Mouse (Mus musculus) kidney, postnatal 10 days (tissue): ENCODE data around the gene Mr1.
"Not testable (repeated sequence)": the region's sequence is repeated elsewhere in the genome, so short reads cannot be mapped to it uniquely, and the experiment has no call there.

ENCODE experiments used
- DNase-seq: peaks from one replicate; pipeline ENCODE4 v3.0.0; 2021; ENCODE audit warnings: mixed read lengths

Gene Mr1

GRCm38 (mm10) chr1:155146572-155146980, at the start of gene Mr1:
Gene Mr1, minus strand, starts transcription at chr1:155146814.
- DNase-seq, result peak; percentile 65

DNA sequence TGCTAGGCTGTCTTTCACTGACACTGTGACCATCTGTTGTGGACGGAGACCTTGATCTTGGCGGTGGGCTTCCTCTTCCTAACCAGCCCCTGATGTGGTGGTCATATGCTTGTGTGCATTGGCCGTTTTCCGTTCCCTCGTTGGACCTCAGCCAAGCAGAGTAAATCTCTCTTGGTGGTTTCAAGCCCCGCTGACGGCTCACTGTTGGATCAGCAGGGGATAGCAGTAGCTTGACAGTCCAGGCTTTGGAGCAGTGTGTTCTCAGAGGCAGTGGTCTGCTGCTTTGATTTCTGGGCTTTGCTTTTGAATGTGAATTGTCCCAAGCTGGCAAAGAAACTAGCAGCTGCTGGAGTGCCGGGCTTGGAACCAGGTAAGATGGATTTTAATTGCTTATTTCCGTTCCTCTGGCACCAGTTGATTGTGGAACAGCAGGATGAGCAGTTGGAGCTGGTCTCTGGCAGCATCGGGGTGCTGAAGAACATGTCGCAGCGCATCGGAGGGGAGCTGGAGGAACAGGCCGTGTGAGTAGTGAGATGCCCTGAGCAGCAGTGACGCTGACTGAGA, 46.3 kb upstream of the Mr1 start:
- peak; percentile 60 for DNase-seq

- no peak for DNase-seq
Measured at GRCm38 (mm10) chr1:155191671-155192070, 45.1 kb upstream of the Mr1 start.

GRCm38 (mm10) chr1:155191219-155191618, 44.6 kb upstream of the Mr1 start:
- DNase-seq, result no peak

- no peak for DNase-seq
Measured at GRCm38 (mm10) chr1:155188656-155189055, 42.0 kb upstream of the Mr1 start.

- DNase-seq, result no peak
Measured at GRCm38 (mm10) chr1:155184191-155184590, 37.6 kb upstream of the Mr1 start.

DNA sequence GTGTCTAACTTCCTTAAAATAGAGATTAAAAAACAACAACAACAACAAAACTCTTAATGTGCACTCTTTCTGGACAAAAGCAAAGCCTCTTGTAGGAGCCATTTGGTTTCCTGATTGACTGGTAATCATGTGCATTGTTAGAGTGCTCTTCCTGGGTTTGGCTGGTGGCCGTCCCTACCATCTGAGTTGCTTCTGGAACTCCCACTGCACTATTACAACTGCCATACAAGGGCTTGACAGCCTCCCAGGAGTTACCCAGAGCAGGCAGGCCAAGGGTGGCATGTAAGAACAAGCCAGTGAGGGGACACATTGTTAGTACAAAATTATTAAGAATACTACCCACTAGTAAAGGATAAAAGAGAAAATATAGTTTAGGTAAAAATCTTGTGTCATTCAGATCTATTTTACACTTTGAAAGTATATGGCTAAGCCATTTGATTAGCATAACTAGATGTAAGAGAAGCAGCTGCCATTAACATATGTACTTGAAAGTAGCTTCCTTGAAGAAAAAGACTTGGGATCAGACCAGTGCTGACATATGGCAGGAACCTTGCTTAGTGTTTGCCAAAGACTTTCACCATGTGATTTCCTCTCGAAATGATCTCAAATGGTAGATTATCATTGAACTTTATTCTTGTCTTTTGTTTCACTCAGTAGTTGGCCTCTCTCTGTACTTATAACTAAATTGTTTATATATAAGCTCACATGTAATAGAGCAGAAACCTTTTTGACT, 31.7 kb upstream of the Mr1 start:
- no peak for DNase-seq

GRCm38 (mm10) chr1:155174424-155174823, 27.8 kb upstream of the Mr1 start:
- DNase-seq, result no peak

- DNase-seq, result not testable (repeated sequence)
Measured at GRCm38 (mm10) chr1:155173644-155174016, 27.0 kb upstream of the Mr1 start.

GRCm38 (mm10) chr1:155172895-155173643, 26.5 kb upstream of the Mr1 start:
- DNase-seq, result no peak

- DNase-seq, result no peak
Measured at GRCm38 (mm10) chr1:155169935-155170334, 23.3 kb upstream of the Mr1 start.

GRCm38 (mm10) chr1:155167453-155167852, 20.8 kb upstream of the Mr1 start:
- no peak for DNase-seq

DNA sequence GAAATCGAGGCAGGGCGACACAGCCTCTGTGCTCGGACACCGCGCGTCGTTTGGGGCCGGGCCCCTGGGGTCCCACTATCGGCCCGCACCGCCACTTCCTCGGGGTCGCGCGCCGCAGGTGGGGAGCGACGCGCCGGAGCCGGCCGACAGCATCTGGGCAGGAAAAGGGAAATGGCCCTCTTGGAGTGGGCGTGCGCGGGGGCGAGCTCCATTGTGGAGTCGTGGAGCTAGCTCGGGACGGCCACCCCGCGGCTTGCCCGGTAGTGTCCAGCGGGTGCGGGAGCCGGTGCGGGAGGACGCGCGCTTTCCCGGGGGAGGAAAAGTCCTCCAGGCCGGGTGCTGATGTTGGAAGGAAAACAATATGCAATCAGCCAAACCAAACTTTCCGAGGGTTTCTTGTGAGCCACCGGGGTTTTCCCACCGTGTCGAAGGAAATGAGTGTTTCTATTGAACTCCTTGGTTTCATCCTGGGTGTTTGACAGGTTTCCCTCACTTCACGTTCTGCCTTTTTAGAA, 12.4 kb upstream of the Mr1 start:
- peak; percentile 83 for DNase-seq

DNA sequence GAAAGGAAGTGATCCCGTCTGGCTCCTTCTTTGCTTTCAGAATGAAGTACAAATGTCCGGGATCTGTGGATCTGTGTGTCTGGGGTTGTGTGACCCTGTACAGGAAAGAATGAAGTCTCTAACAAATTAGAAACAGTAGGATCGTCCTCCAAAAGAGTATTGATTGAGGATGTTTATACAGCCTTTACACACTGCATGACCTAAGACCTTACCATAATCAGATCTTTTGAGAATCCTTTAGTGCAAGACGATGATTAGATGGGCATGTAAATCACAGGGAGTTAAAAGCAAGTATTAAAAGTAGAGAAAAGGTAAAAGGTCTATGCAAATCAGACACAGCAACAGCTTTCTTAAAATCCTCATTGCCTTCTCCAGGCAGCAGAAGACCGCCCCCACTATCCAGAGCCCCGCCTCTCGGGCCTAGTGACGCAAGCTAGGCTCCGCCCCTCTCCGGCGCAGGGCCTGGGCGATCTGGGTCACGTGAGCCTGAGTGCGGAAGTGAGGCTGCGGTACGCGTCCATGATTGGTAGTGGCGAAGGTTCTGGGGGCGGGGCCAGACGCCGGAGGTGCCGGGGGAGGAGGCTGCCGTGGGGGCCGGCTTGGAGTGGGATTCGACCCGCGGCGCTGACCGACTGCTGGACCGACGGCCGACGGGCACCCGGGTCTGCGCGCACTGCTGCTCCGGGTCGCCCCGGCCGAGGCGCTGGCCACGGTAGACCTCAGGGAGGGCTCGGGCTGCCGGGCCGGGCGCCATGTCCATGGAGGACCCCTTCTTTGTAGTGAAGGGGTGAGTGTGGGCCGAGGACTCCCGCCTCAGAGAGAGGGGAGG, 11.7 kb upstream of the Mr1 start, which contains the start of gene Stx6:
TSS of gene Stx6 (plus strand) at position 575 of the 829 bp plus-strand sequence.
- peak; percentile 100 for DNase-seq

- no peak for DNase-seq
Measured at GRCm38 (mm10) chr1:155153906-155154305, 7.3 kb upstream of the Mr1 start.

DNA sequence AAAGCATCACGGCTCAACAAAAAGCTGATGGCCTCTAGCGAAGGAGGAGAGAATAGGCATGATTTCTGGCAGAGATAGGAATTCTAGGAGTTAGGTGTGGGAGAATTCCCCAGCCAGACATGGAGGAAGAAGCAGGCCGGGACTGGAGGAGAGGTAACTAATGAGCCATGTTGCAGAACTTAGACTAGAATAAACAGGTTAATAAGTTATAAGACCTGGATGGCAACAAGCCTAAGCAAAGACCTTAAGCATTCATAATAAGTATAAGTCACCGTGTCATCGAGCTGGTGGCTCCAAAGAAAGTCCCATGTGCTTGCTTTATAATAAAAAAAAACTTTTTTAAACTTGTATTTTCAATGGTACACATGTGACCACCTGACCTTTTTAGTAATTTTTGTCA, 4.2 kb upstream of the Mr1 start:
- DNase-seq, result no peak

DNA sequence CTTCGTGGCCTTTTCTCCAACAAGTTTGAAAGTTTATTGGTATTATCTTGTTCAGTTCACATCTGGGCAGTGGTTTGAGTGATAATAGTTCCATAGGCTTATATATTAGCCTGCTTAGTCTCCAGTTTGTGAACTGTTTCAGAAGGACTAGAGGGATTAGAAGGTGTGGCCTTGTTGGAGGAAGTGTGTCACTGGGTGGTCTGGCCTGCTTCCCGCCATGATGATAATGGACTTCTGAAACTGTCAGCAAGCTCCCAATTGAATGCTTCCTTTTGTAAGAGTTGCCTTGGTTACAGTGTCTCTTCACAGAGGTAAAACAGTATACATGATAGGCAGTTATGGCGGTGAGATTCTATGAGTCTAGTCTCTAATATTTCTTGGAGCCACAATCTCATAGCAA, 2.8 kb upstream of the Mr1 start:
- no peak for DNase-seq

DNA sequence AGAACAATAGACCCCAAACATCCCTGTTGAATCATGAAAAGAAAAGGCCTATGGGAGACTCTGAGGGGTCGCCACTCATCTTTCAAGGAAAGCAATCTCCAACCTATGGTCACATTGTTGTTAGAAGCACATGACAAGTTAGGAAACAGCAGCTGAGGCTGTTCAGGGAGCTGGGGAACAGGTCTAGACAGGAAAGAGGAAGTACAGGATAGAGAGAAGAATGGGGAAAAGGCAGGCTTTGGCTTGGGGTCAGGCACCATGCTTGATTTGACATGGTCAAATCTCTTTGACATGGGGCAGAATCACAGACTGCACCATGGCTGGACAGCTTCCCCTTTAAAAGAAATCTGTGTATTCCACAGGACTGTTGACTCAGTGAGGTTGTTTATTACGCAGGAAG, 614 bp upstream of the Mr1 start:
- DNase-seq, result no peak

- DNase-seq, result peak; percentile 22
Measured at GRCm38 (mm10) chr1:155145620-155146019, 994 bp downstream of the Mr1 start.

GRCm38 (mm10) chr1:155140076-155140475, 6.5 kb downstream of the Mr1 start:
- peak; percentile 79 for DNase-seq

DNA sequence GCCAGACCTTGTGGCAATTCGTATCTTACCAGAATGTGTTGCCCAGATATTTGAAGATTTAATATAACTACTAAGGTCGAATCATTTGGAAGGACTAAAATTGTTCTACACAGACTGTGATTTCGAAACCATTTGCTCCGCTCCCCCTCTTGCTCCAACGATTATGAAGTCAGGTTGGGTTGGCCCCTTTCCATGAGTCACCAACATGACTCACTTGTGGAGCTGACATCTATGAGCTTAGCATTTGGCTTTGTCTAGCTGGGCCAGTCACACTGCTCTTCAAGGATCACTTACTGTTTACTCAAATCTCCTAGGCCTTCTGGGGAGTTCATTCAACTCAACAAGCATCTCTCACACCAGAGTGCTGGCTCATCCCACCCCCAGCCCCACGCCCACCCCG, 7.8 kb downstream of the Mr1 start:
- DNase-seq, result no peak

GRCm38 (mm10) chr1:155134866-155135265, 11.7 kb downstream of the Mr1 start:
- no peak for DNase-seq

- DNase-seq, result no peak
Measured at GRCm38 (mm10) chr1:155127429-155127934, 19.1 kb downstream of the Mr1 start.
